Mouse (Mus musculus) MEL (cell line): ENCODE data around the gene Adam10.

Source experiments
- BHLHE40 ChIP-seq: IDR thresholded peaks from 2 replicates; pipeline ENCODE4 v1.6.1; 2012; ENCODE audit warnings: low read depth, mild to moderate bottlenecking, inconsistent platforms, low read length, improper control_type of control experiment, borderline replicate concordance
- CHD2 ChIP-seq: IDR thresholded peaks from 2 replicates; pipeline ENCODE4 v1.6.1; 2011; ENCODE audit warnings: low read length, improper control_type of control experiment
- CTCF ChIP-seq, 3 experiments: IDR thresholded peaks in 2 of 3; conservative IDR thresholded peaks in 1 of 3; 2 replicates each; pipeline ENCODE4 v1.5.1; 2011 to 2012; ENCODE audit warnings: low read length in 3 of 3, low read depth in 2 of 3, mild to moderate bottlenecking in 2 of 3, improper control_type of control experiment in 1 of 3, inconsistent platforms in 1 of 3, mixed read lengths in 1 of 3, moderate library complexity in 1 of 3; ENCODE audit not compliant: control insufficient read depth in 1 of 3, insufficient read depth in 1 of 3, poor library complexity in 1 of 3, severe bottlenecking in 1 of 3
- E2F4 ChIP-seq: IDR thresholded peaks from 2 replicates; pipeline ENCODE4 v1.6.1; 2011; ENCODE audit warnings: low read depth, low read length, improper control_type of control experiment, borderline replicate concordance
- EP300 ChIP-seq, 2 experiments: IDR thresholded peaks; 2 replicates each; pipeline ENCODE4 v1.6.1; 2011; ENCODE audit warnings: improper control_type of control experiment in 2 of 2, low read length in 2 of 2, low read depth in 1 of 2, mild to moderate bottlenecking in 1 of 2
- GABPA ChIP-seq: IDR thresholded peaks from 2 replicates; pipeline ENCODE4 v1.6.1; 2012; ENCODE audit warnings: low read depth, mild to moderate bottlenecking, inconsistent platforms, low read length, improper control_type of control experiment, moderate library complexity
- GATA1 ChIP-seq: IDR thresholded peaks from 2 replicates; pipeline ENCODE4 v1.6.1; 2011; ENCODE audit warnings: low read depth, low read length, improper control_type of control experiment
- MAX ChIP-seq: IDR thresholded peaks from 2 replicates; pipeline ENCODE4 v1.6.1; 2011; ENCODE audit warnings: low read length, improper control_type of control experiment
- MYC ChIP-seq: IDR thresholded peaks from 2 replicates; pipeline ENCODE4 v1.6.1; 2011; ENCODE audit warnings: low read depth, mild to moderate bottlenecking, low read length, improper control_type of control experiment, moderate library complexity
- POLR2A ChIP-seq, 2 experiments: IDR thresholded peaks; 2 replicates each; pipeline ENCODE4 v1.6.1; 2011 to 2012; ENCODE audit warnings: low read length in 2 of 2, mild to moderate bottlenecking in 2 of 2, control low read depth in 1 of 2, improper control_type of control experiment in 1 of 2, low read depth in 1 of 2, moderate library complexity in 1 of 2; ENCODE audit not compliant: control insufficient read depth in 1 of 2, insufficient read depth in 1 of 2, poor library complexity in 1 of 2
- POLR2AphosphoS5 ChIP-seq: IDR thresholded peaks from 2 replicates; pipeline ENCODE4 v1.6.1; 2012; ENCODE audit warnings: low read depth, borderline replicate concordance, mild to moderate bottlenecking, inconsistent platforms, low read length, moderate library complexity, mixed read lengths
- ZC3H11A ChIP-seq: IDR thresholded peaks from 2 replicates; pipeline ENCODE4 v1.6.1; 2012; ENCODE audit warnings: low read depth, mild to moderate bottlenecking, inconsistent platforms, low read length, improper control_type of control experiment
- ZNF384 ChIP-seq: IDR thresholded peaks from 2 replicates; pipeline ENCODE4 v1.6.1; 2012; ENCODE audit warnings: low read depth, mild to moderate bottlenecking, inconsistent platforms, low read length, improper control_type of control experiment

- TF ChIP-seq CTCF (IDR thresholded peaks at IDR 0.05 in 2 of 3, conservative IDR thresholded peaks at IDR 0.05 in 1 of 3; ENCODE audit: control insufficient read depth in 1 of 3, insufficient read depth in 1 of 3, low read depth in 2 of 3, low read length in 3 of 3, poor library complexity in 1 of 3, severe bottlenecking in 1 of 3) (no peak), EP300 (IDR thresholded peaks at IDR 0.05; ENCODE audit: low read depth in 1 of 2, low read length in 2 of 2) (no peak), CHD2 (no peak), POLR2A (IDR thresholded peaks at IDR 0.05; ENCODE audit: control insufficient read depth in 1 of 2, insufficient read depth in 1 of 2, low read depth in 1 of 2, low read length in 2 of 2, poor library complexity in 1 of 2) (no peak), ZC3H11A (no peak), MYC (no peak), E2F4 (no peak), GATA1 (no peak), BHLHE40 (no peak), MAX (no peak), POLR2AphosphoS5 (no peak), GABPA (no peak), ZNF384 (no peak; the same call in none of the 2 replicates)
Measured at GRCm38 (mm10) chr9:70729544-70729943, 50.7 kb downstream of the Adam10 start.
